Mouse (Mus musculus) intestine, embryonic 14.5 days (tissue): ENCODE results near the gene Hmgn2. TPM values are rescaled to one million over a fixed set of nuclear protein-coding genes. Genes with fewer than 3 reads are reported as not detected.

Experiments
- ATAC-seq: fragments of 200-750 bp; cut with Nextera tagmentation; replicated peaks from 2 replicates; pipeline ENCODE4 v1.8.0; 2017; ENCODE audit warnings: low read depth, moderate number of reproducible peaks, moderate TSS enrichment, moderate library complexity; ENCODE audit not compliant: low FRiP score, low TSS enrichment
- DNase-seq: peaks from one replicate; pipeline ENCODE4 v3.0.0-alpha.2; 2018; ENCODE audit warnings: low spot score
- H3K27ac ChIP-seq: fragments of 300-500 bp; sonication (generic); 2 replicates; pipeline ENCODE4 v1.5.1; 2014; ENCODE audit warnings: low read depth, mild to moderate bottlenecking, control low read depth
- H3K27me3 ChIP-seq: fragments of 300-500 bp; sonication (generic); replicated peaks from 2 replicates; pipeline ENCODE4 v1.6.1; 2014; ENCODE audit warnings: low read length, control low read depth; ENCODE audit not compliant: control insufficient read depth, insufficient read depth
- H3K36me3 ChIP-seq: fragments of 300-500 bp; sonication (generic); 2 replicates; pipeline ENCODE4 v1.6.1; 2014; ENCODE audit warnings: low read length, control low read depth; ENCODE audit not compliant: control insufficient read depth, insufficient read depth
- H3K4me1 ChIP-seq: fragments of 300-500 bp; sonication (generic); replicated peaks from 2 replicates; pipeline ENCODE4 v1.6.1; 2014; ENCODE audit warnings: low read length, control low read depth, mixed read lengths; ENCODE audit not compliant: control insufficient read depth, insufficient read depth
- H3K4me2 ChIP-seq: fragments of 300-500 bp; sonication (generic); 2 replicates; pipeline ENCODE4 v1.6.1; 2014; ENCODE audit warnings: low read length
- H3K4me3 ChIP-seq: fragments of 300-500 bp; sonication (generic); 2 replicates; pipeline ENCODE4 v1.5.1; 2014; ENCODE audit warnings: low read depth, low read length, control low read depth, mixed read lengths
- H3K9ac ChIP-seq: fragments of 300-500 bp; sonication (generic); 2 replicates; pipeline ENCODE4 v1.6.1; 2014; ENCODE audit warnings: mild to moderate bottlenecking, low read length
- H3K9me3 ChIP-seq: fragments of 300-500 bp; sonication (generic); 2 replicates; pipeline ENCODE4 v1.6.1; 2016; ENCODE audit warnings: low read length, control low read depth; ENCODE audit not compliant: control insufficient read depth
- WGBS: fragments of 180-500 bp; shearing (Covaris S2); extraction: QIAGEN DNeasy Blood & Tissue Kit; methylation state at CpG from one replicate; pipeline ENCODE4 v1.1.7; 2014; 5-methylcytosine and 5-hydroxymethylcytosine counted together
- polyA plus RNA-seq: library from polyadenylated mRNA; unstranded; fragments of >200 nt; fragmentation: Nextera tagmentation; extraction: Ambion mirVana; gene quantifications from 2 replicates; pipeline ENCODE4 v1.2.1, GENCODE M21; 2014

The Hmgn2 gene
- polyA plus RNA-seq, 1 experiment from 2014 or later: 2,568 TPM

DNA sequence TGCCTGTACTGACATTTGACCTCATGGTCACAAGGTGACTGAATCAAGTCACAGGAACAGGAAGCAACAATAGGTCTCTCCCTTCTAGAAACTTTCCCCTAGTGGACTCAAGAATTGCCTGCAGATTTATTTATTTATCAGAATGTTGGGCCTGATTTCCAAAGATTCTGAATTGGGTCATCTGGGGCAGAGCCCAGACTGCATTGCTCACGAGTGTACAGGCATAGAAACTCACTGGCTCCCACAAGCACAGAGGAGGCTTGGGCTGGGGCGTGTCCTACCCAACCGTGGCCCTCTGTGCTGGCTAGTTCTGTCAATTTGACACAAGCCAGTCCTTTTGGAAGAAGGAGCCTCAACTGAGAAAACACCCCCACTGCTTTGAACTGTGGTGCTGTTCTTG is 26.9 kb downstream of the Hmgn2 start:
- Histone ChIP-seq H3K27ac (no peak overlapping the region), H3K4me2 (no peak overlapping the region), H3K4me1 (no peaks in the 10 kb centered on the region; the same call in 1 of the 2 replicates), H3K9me3 (peaks cover 3% of the 10 kb centered on the region; the same call in 1 of the 2 replicates), H3K27me3 (no peaks in the 10 kb centered on the region), H3K4me3 (no peak overlapping the region), H3K9ac (no peak overlapping the region), H3K36me3 (no peaks in the 10 kb centered on the region)
- 20% methylated on average over 3 of the region's 3 CpGs for WGBS
- ATAC-seq (no peak), DNase-seq (no peak)

DNA sequence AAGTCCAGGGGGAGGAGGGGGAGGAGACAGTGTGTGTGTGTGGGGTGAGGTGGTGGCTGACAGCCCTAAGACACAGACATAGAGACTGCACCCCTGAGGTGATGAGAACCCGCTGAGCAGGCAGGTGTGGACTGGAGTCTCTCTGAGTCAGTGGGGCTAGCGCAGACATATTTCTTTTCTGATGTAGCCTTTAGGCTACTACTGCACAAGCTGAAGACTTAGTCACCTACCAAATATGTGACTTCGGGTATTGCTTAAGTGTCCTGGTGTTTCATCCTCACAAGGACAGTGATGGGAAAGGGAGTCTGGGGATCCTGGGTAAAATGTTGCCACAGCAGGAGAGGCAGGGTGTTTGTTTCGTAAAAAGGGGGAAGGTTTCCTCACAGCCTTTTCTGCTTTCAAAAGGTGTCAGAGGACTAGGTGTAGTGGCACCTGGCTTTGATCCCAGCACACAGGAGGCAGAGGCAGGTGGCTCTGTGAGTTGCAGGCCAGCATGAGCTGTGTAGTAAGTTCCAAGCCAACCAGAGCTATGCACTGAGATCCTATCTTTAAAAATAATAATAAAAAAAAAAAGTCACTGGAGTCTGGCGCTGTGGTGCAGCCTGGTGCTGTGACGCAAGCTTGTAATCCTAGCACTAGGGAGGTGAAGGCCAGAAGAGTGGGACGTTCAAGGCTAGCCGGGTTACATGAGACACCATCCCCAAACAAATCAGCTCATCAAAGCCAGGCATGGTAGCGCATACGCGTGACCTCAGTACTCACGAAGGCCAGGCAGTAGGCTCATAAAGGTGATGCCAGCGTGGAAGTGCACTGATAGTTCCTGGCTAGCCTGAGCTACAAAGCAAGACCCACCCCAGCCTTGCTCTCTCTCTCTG is 27.8 kb downstream of the Hmgn2 start:
- no peak overlapping the region for H3K4me3 ChIP-seq
- 68% methylated on average over 13 of the region's 13 CpGs for WGBS
- no peak for DNase-seq
- no peaks in the 10 kb centered on the region for H3K36me3 ChIP-seq
- ATAC-seq: no peak
- H3K27me3 ChIP-seq: no peaks in the 10 kb centered on the region
- no peak overlapping the region for H3K27ac ChIP-seq
- H3K4me1 ChIP-seq: no peaks in the 10 kb centered on the region; the same call in 1 of the 2 replicates
- H3K4me2 ChIP-seq: no peak overlapping the region
- no peaks in the 10 kb centered on the region for H3K9me3 ChIP-seq
- no peak overlapping the region for H3K9ac ChIP-seq

DNA sequence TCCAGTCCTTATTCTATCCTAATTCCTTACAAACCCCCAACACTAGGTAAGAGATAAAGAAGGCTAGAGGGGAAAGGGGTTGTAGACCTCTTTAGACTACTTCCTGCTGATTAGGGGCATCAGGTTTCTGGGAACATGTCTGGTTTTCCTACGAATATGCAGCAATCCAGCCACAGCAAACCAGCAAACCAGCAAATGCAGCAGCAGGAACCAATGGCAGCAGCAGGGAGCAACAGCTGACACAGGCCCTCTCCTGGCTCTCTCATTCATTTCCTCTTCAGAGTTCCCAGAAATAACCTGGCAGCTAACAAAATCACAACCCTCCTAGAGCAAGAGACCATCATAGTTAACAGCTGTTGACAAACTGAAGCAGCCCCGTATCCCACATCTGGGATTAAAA is 30.4 kb downstream of the Hmgn2 start:
- Histone ChIP-seq H3K27me3 (no peaks in the 10 kb centered on the region), H3K4me1 (no peaks in the 10 kb centered on the region; the same call in 1 of the 2 replicates), H3K36me3 (no peaks in the 10 kb centered on the region), H3K9me3 (no peaks in the 10 kb centered on the region), H3K4me3 (no peak overlapping the region), H3K27ac (no peak overlapping the region), H3K4me2 (no peak overlapping the region), H3K9ac (no peak overlapping the region)
- WGBS: 47% methylated on average over 2 of the region's 2 CpGs
- no peak for ATAC-seq
- DNase-seq: no peak

DNA sequence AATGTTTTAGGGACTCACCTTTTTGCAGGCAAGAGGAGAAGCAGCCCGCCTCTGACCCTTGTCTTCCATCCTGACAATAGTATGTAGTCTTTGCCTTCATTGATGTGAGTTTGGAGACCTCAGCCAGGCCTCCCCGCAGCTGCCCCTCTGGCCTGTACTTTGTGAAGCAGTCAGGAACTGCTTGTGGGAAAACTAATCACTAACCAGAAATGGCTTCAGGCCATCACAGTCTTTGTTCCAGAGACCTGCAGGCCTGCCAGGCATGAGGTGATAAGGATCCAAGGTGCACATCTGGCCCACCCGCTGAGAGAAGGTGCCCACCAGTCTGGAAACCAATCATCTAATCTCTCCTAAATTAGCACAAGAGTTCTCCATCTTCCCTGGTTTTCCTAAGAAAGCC is 36.7 kb downstream of the Hmgn2 start:
- Histone ChIP-seq H3K36me3 (no peaks in the 10 kb centered on the region), H3K27ac (no peak overlapping the region), H3K9me3 (no peaks in the 10 kb centered on the region), H3K27me3 (no peaks in the 10 kb centered on the region), H3K9ac (no peak overlapping the region), H3K4me2 (no peak overlapping the region), H3K4me3 (no peak overlapping the region), H3K4me1 (0 out of 2 replicates have a peak, but pooled peaks cover 10% of the 10 kb centered on the region)
- ATAC-seq: no peak
- WGBS: 84% methylated on average over 3 of the region's 3 CpGs
- DNase-seq: no peak

DNA sequence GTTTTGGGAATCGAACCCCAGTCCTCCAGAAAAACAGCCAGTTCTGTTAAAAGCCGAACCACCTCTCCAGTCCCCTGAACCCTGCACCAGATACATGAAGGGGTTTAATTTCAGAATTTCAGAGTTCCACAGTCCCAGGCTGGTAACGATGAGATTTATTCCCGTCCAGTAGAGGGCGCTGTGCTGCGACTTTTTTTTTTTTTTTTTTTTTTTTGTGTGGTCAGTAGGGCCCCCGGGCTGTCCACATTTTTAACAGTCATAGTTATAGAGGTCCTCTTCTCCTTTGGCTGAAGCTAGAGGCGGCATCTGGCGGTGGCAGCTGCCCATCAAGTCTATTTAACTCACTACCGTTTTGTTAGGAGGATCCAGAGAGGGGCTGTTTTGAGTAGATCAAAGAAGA is 37.1 kb downstream of the Hmgn2 start:
- Histone ChIP-seq H3K27me3 (no peaks in the 10 kb centered on the region), H3K27ac (no peak overlapping the region), H3K36me3 (no peaks in the 10 kb centered on the region), H3K4me1 (0 out of 2 replicates have a peak, but pooled peaks cover 10% of the 10 kb centered on the region), H3K4me2 (no peak overlapping the region), H3K9me3 (no peaks in the 10 kb centered on the region), H3K9ac (no peak overlapping the region), H3K4me3 (no peak overlapping the region)
- peak; percentile 66 for DNase-seq
- WGBS: 21% methylated on average over 10 of the region's 10 CpGs
- ATAC-seq: no peak

DNA sequence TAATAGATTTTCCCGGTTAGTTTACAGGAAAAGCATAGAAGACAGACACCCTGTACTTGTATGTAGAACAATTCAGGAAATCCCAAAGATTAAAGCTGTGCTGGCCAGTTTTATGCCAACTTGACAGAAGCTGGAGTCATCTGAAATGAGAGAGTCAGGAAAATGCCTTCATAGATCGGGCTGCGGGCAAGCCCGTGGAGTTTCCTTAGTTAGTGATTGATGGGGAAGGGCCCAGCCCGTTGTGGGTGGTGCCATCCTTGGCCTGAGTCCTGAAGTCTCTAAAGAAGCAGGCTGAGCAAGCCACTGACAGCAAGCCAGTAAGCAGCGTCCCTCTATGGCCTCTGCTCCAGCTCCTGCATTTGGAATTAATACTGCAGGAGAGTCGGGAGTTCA is 39.2 kb downstream of the Hmgn2 start:
- Histone ChIP-seq H3K4me3 (no peak overlapping the region), H3K4me1 (0 out of 2 replicates have a peak, but pooled peaks cover 10% of the 10 kb centered on the region), H3K27me3 (no peaks in the 10 kb centered on the region), H3K9me3 (no peaks in the 10 kb centered on the region), H3K27ac (0 out of 2 replicates have a peak overlapping the region, but pooled peaks have one; percentile 27), H3K4me2 (no peak overlapping the region), H3K36me3 (no peaks in the 10 kb centered on the region), H3K9ac (no peak overlapping the region)
- 17% methylated on average over 7 of the region's 7 CpGs for WGBS
- ATAC-seq: no peak
- no peak for DNase-seq

DNA sequence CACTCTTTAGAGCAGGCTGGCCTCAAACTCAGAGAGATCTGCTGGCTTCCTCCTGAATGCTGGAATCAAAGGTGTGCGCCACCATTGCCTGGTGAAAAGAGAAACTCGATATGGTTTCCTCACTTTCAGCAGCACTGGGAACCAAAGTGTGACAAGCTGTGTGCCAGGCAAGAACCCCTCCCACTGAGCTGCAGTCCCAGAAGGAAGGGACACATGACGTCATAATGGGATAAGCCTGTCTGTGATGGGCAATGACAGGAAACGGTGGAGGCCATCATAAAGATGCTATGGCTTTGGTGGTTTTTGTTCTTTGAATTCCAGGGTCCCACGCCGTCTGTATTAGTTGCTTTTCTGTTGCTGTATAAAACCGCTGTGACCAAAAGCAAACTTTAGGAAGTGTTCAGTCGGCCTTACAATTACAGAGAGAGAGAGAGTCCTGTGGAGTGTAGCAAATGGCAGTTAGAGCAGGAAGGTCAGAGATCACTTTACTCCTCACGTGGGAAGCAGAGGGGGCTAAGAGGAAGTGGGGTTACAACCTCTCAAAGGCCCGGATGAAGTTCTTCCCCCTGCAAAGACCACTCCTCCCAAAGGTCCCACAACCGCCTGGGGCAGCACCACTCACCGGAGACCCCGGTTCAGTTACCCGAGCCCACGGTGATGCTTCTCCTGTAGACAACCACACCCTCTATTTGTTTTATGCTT is 39.7 kb downstream of the Hmgn2 start:
- no peaks in the 10 kb centered on the region for H3K36me3 ChIP-seq
- 0 out of 2 replicates have a peak, but pooled peaks cover 10% of the 10 kb centered on the region for H3K4me1 ChIP-seq
- 0 out of 2 replicates have a peak overlapping the region, but pooled peaks have one; percentile 27 for H3K27ac ChIP-seq
- DNase-seq (no peak), ATAC-seq (no peak)
- no peaks in the 10 kb centered on the region for H3K27me3 ChIP-seq
- WGBS: 38% methylated on average over 15 of the region's 15 CpGs
- H3K4me3 ChIP-seq: no peak overlapping the region
- H3K9ac ChIP-seq: no peak overlapping the region
- H3K4me2 ChIP-seq: no peak overlapping the region
- no peaks in the 10 kb centered on the region for H3K9me3 ChIP-seq

DNA sequence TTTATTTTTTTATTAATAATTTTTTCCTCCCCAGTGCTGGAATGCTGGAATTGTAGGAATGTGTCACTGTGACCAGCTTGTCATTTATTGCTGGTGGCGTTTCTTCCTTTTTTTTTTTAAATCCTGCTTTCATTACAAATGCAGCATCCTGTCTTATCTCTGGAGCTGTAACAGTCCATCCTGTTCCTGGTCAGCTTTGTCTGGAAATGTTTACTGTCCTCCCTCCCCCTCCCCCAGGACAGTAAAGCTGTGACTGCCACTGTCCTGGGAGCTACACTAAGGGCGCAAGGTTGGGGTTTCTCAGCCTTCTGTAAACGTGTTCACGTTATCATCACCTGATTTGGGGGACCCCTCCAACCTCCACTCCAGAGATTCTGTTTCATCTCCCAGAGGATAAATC is 43.2 kb downstream of the Hmgn2 start:
- 53% methylated on average over 4 of the region's 4 CpGs for WGBS
- no peaks in the 10 kb centered on the region for H3K27me3 ChIP-seq
- H3K4me3 ChIP-seq: no peak overlapping the region
- DNase-seq: no peak
- H3K9me3 ChIP-seq: no peaks in the 10 kb centered on the region
- H3K9ac ChIP-seq: no peak overlapping the region
- ATAC-seq: no peak
- no peak overlapping the region for H3K4me2 ChIP-seq
- 0 out of 2 replicates have a peak, but pooled peaks cover 10% of the 10 kb centered on the region for H3K4me1 ChIP-seq
- no peak overlapping the region for H3K27ac ChIP-seq
- no peaks in the 10 kb centered on the region for H3K36me3 ChIP-seq
